Mouse (Mus musculus) urinary bladder, adult 18-20 months (tissue): Measurements from ENCODE around the gene Snx19.

Experiments used
- DNase-seq, 2 experiments: peaks; one replicate each; pipeline ENCODE4 v3.0.0; 2022; ENCODE audit warnings: low spot score in 2 of 2, mixed read lengths in 2 of 2

Gene Snx19

GRCm38 (mm10) chr9:30482116-30482515, 55.2 kb downstream of the Snx19 start:
- no peak for DNase-seq

- no peak for DNase-seq
These were observed 57.3 kb downstream of the Snx19 start for GRCm38 (mm10) chr9:30484183-30484582.

- DNase-seq, result no peak
These were observed 58.3 kb downstream of the Snx19 start for GRCm38 (mm10) chr9:30485161-30485560.

GRCm38 (mm10) chr9:30488384-30488783, 61.5 kb downstream of the Snx19 start:
- DNase-seq, result no peak

- no peak for DNase-seq
These were observed 67.5 kb downstream of the Snx19 start for GRCm38 (mm10) chr9:30494446-30494845.

- no peak for DNase-seq
These were observed 82.1 kb downstream of the Snx19 start for GRCm38 (mm10) chr9:30508966-30509365.

- DNase-seq, result no peak
These were observed 89.0 kb downstream of the Snx19 start for GRCm38 (mm10) chr9:30515953-30516352.
